Mouse (Mus musculus): ENCODE data around the gene Scd1. TPM values are rescaled to one million over a fixed set of nuclear protein-coding genes. Genes with fewer than 3 reads are reported as not detected.

Scd1 gene
- polyA plus RNA-seq, 1 experiment from 2014 or later: 15.2 TPM

GRCm38 (mm10) chr19:44422051-44422631 lies 14.5 kb upstream of the Scd1 start:
- H3K36me3 ChIP-seq (ENCODE audit: control insufficient read depth, insufficient read depth, low read length): no peaks in the 10 kb centered on the region
- ATAC-seq (ENCODE audit: insufficient read depth, low FRiP score, low TSS enrichment) (no peak), DNase-seq (ENCODE audit: low spot score) (no peak)
- 84% methylated on average over 8 of the region's 8 CpGs for WGBS
- H3K27ac ChIP-seq (ENCODE audit: low read depth, low read length): no peak overlapping the region
- H3K4me3 ChIP-seq (ENCODE audit: low read depth, low read length): no peak overlapping the region
- no peak overlapping the region for H3K4me2 ChIP-seq (ENCODE audit: low read depth)
- H3K9ac ChIP-seq (ENCODE audit: low read length): no peak overlapping the region
- H3K4me1 ChIP-seq (ENCODE audit: control insufficient read depth, insufficient read depth, low read length): no peaks in the 10 kb centered on the region
- no peaks in the 10 kb centered on the region for H3K27me3 ChIP-seq (ENCODE audit: control insufficient read depth, insufficient read depth, low read length)
- no peaks in the 10 kb centered on the region for H3K9me3 ChIP-seq (ENCODE audit: control insufficient read depth, low read length)

- ATAC-seq (ENCODE audit: insufficient read depth, low FRiP score, low TSS enrichment) (no peak), DNase-seq (ENCODE audit: low spot score) (no peak)
- Histone ChIP-seq H3K27me3 (ENCODE audit: control insufficient read depth, insufficient read depth, low read length) (no peaks in the 10 kb centered on the region), H3K36me3 (ENCODE audit: control insufficient read depth, insufficient read depth, low read length) (no peaks in the 10 kb centered on the region), H3K9me3 (ENCODE audit: control insufficient read depth, low read length) (no peaks in the 10 kb centered on the region), H3K4me3 (ENCODE audit: low read depth, low read length) (no peak overlapping the region), H3K27ac (ENCODE audit: low read depth, low read length) (no peak overlapping the region), H3K4me1 (ENCODE audit: control insufficient read depth, insufficient read depth, low read length) (no peaks in the 10 kb centered on the region), H3K9ac (ENCODE audit: low read length) (no peak overlapping the region), H3K4me2 (ENCODE audit: low read depth) (no peak overlapping the region)
- 60% methylated on average over 11 of the region's 11 CpGs for WGBS
Observed at GRCm38 (mm10) chr19:44419530-44419929, 11.9 kb upstream of the Scd1 start.

GRCm38 (mm10) chr19:44418945-44419344 lies 11.3 kb upstream of the Scd1 start:
- no peak overlapping the region for H3K4me3 ChIP-seq (ENCODE audit: low read depth, low read length)
- H3K27ac ChIP-seq (ENCODE audit: low read depth, low read length): no peak overlapping the region
- no peaks in the 10 kb centered on the region for H3K27me3 ChIP-seq (ENCODE audit: control insufficient read depth, insufficient read depth, low read length)
- H3K4me2 ChIP-seq (ENCODE audit: low read depth): no peak overlapping the region
- no peaks in the 10 kb centered on the region for H3K36me3 ChIP-seq (ENCODE audit: control insufficient read depth, insufficient read depth, low read length)
- H3K4me1 ChIP-seq (ENCODE audit: control insufficient read depth, insufficient read depth, low read length): no peaks in the 10 kb centered on the region
- 17% methylated on average over 4 of the region's 4 CpGs for WGBS
- no peak overlapping the region for H3K9ac ChIP-seq (ENCODE audit: low read length)
- no peaks in the 10 kb centered on the region for H3K9me3 ChIP-seq (ENCODE audit: control insufficient read depth, low read length)
- DNase-seq (ENCODE audit: low spot score): peak; percentile 83
- no peak for ATAC-seq (ENCODE audit: insufficient read depth, low FRiP score, low TSS enrichment)

- H3K4me1 ChIP-seq (ENCODE audit: control insufficient read depth, insufficient read depth, low read length): no peaks in the 10 kb centered on the region
- 70% methylated on average over 9 of the region's 9 CpGs for WGBS
- DNase-seq (ENCODE audit: low spot score) (no peak), ATAC-seq (ENCODE audit: insufficient read depth, low FRiP score, low TSS enrichment) (no peak)
- no peak overlapping the region for H3K4me2 ChIP-seq (ENCODE audit: low read depth)
- H3K36me3 ChIP-seq (ENCODE audit: control insufficient read depth, insufficient read depth, low read length): no peaks in the 10 kb centered on the region
- no peak overlapping the region for H3K27ac ChIP-seq (ENCODE audit: low read depth, low read length)
- no peaks in the 10 kb centered on the region for H3K27me3 ChIP-seq (ENCODE audit: control insufficient read depth, insufficient read depth, low read length)
- H3K9me3 ChIP-seq (ENCODE audit: control insufficient read depth, low read length): no peaks in the 10 kb centered on the region
- no peak overlapping the region for H3K9ac ChIP-seq (ENCODE audit: low read length)
- no peak overlapping the region for H3K4me3 ChIP-seq (ENCODE audit: low read depth, low read length)
Observed at GRCm38 (mm10) chr19:44418544-44418943, 10.9 kb upstream of the Scd1 start.

GRCm38 (mm10) chr19:44418061-44418460 lies 10.4 kb upstream of the Scd1 start:
- H3K4me3 ChIP-seq (ENCODE audit: low read depth, low read length): no peak overlapping the region
- no peaks in the 10 kb centered on the region for H3K9me3 ChIP-seq (ENCODE audit: control insufficient read depth, low read length)
- H3K4me2 ChIP-seq (ENCODE audit: low read depth): no peak overlapping the region
- H3K9ac ChIP-seq (ENCODE audit: low read length): no peak overlapping the region
- no peaks in the 10 kb centered on the region for H3K4me1 ChIP-seq (ENCODE audit: control insufficient read depth, insufficient read depth, low read length)
- H3K27me3 ChIP-seq (ENCODE audit: control insufficient read depth, insufficient read depth, low read length): no peaks in the 10 kb centered on the region
- 90% methylated on average over 5 of the region's 5 CpGs for WGBS
- no peak overlapping the region for H3K27ac ChIP-seq (ENCODE audit: low read depth, low read length)
- ATAC-seq (ENCODE audit: insufficient read depth, low FRiP score, low TSS enrichment) (no peak), DNase-seq (ENCODE audit: low spot score) (no peak)
- no peaks in the 10 kb centered on the region for H3K36me3 ChIP-seq (ENCODE audit: control insufficient read depth, insufficient read depth, low read length)

GRCm38 (mm10) chr19:44417448-44417847 lies 9.8 kb upstream of the Scd1 start:
- 74% methylated on average over 4 of the region's 4 CpGs for WGBS
- no peak overlapping the region for H3K27ac ChIP-seq (ENCODE audit: low read depth, low read length)
- no peaks in the 10 kb centered on the region for H3K36me3 ChIP-seq (ENCODE audit: control insufficient read depth, insufficient read depth, low read length)
- H3K4me1 ChIP-seq (ENCODE audit: control insufficient read depth, insufficient read depth, low read length): no peaks in the 10 kb centered on the region
- no peaks in the 10 kb centered on the region for H3K9me3 ChIP-seq (ENCODE audit: control insufficient read depth, low read length)
- no peak overlapping the region for H3K4me3 ChIP-seq (ENCODE audit: low read depth, low read length)
- ATAC-seq (ENCODE audit: insufficient read depth, low FRiP score, low TSS enrichment) (no peak), DNase-seq (ENCODE audit: low spot score) (no peak)
- H3K27me3 ChIP-seq (ENCODE audit: control insufficient read depth, insufficient read depth, low read length): no peaks in the 10 kb centered on the region
- H3K9ac ChIP-seq (ENCODE audit: low read length): no peak overlapping the region
- H3K4me2 ChIP-seq (ENCODE audit: low read depth): no peak overlapping the region

GRCm38 (mm10) chr19:44416240-44416639 lies 8.6 kb upstream of the Scd1 start:
- Histone ChIP-seq H3K9me3 (ENCODE audit: control insufficient read depth, low read length) (no peaks in the 10 kb centered on the region), H3K27ac (ENCODE audit: low read depth, low read length) (no peak overlapping the region), H3K27me3 (ENCODE audit: control insufficient read depth, insufficient read depth, low read length) (no peaks in the 10 kb centered on the region), H3K4me3 (ENCODE audit: low read depth, low read length) (no peak overlapping the region), H3K4me1 (ENCODE audit: control insufficient read depth, insufficient read depth, low read length) (no peaks in the 10 kb centered on the region), H3K4me2 (ENCODE audit: low read depth) (no peak overlapping the region), H3K9ac (ENCODE audit: low read length) (no peak overlapping the region), H3K36me3 (ENCODE audit: control insufficient read depth, insufficient read depth, low read length) (no peaks in the 10 kb centered on the region)
- 87% methylated on average over 5 of the region's 5 CpGs for WGBS
- DNase-seq (ENCODE audit: low spot score) (no peak), ATAC-seq (ENCODE audit: insufficient read depth, low FRiP score, low TSS enrichment) (no peak)

GRCm38 (mm10) chr19:44415464-44415863 lies 7.8 kb upstream of the Scd1 start:
- DNase-seq (ENCODE audit: low spot score): no peak
- 89% methylated on average over 5 of the region's 5 CpGs for WGBS
- Histone ChIP-seq H3K9ac (ENCODE audit: low read length) (no peak overlapping the region), H3K4me1 (ENCODE audit: control insufficient read depth, insufficient read depth, low read length) (no peaks in the 10 kb centered on the region), H3K27me3 (ENCODE audit: control insufficient read depth, insufficient read depth, low read length) (no peaks in the 10 kb centered on the region), H3K27ac (ENCODE audit: low read depth, low read length) (no peak overlapping the region), H3K4me2 (ENCODE audit: low read depth) (no peak overlapping the region), H3K36me3 (ENCODE audit: control insufficient read depth, insufficient read depth, low read length) (no peaks in the 10 kb centered on the region), H3K9me3 (ENCODE audit: control insufficient read depth, low read length) (no peaks in the 10 kb centered on the region), H3K4me3 (ENCODE audit: low read depth, low read length) (no peak overlapping the region)
- ATAC-seq (ENCODE audit: insufficient read depth, low FRiP score, low TSS enrichment): no peak

- Histone ChIP-seq H3K36me3 (ENCODE audit: control insufficient read depth, insufficient read depth, low read length) (no peaks in the 10 kb centered on the region), H3K9ac (ENCODE audit: low read length) (no peak overlapping the region), H3K27ac (ENCODE audit: low read depth, low read length) (no peak overlapping the region), H3K4me1 (ENCODE audit: control insufficient read depth, insufficient read depth, low read length) (no peaks in the 10 kb centered on the region; the same call in 1 of the 2 replicates), H3K27me3 (ENCODE audit: control insufficient read depth, insufficient read depth, low read length) (no peaks in the 10 kb centered on the region), H3K9me3 (ENCODE audit: control insufficient read depth, low read length) (no peaks in the 10 kb centered on the region), H3K4me3 (ENCODE audit: low read depth, low read length) (no peak overlapping the region), H3K4me2 (ENCODE audit: low read depth) (no peak overlapping the region)
- ATAC-seq (ENCODE audit: insufficient read depth, low FRiP score, low TSS enrichment) (no peak), DNase-seq (ENCODE audit: low spot score) (no peak)
- 92% methylated on average over 20 of the region's 20 CpGs for WGBS
Observed at GRCm38 (mm10) chr19:44410269-44410992, 2.8 kb upstream of the Scd1 start.

Measured in neural tube, embryonic 11.5 days (tissue).